Mouse (Mus musculus) spleen, postnatal 4 days (tissue): ENCODE results near the gene Grip1.

ENCODE experiments used
- DNase-seq, 2 experiments: peaks; one replicate each; pipeline ENCODE4 v3.0.0; 2022; ENCODE audit warnings: low spot score in 2 of 2

Gene Grip1

DNA sequence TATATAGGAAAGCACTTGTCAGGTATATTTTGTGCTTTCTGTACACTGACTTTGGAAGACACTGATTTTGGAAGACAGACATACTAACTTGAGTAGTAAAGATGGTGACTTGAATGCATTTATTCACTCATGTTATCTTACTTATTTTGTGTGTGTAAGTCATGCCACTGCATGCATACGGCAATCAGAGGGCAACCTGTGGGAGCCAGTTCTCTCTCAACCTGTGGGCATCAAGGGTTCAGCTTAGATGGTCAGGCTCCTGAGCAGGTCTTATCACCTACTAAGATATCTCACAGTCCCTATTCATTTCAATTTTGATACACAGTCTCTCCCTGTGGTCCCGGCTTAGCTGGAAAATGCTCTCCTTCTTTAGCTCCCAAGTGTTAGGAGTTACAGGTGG, 5.4 kb downstream of the Grip1 start:
- no peak for DNase-seq

DNA sequence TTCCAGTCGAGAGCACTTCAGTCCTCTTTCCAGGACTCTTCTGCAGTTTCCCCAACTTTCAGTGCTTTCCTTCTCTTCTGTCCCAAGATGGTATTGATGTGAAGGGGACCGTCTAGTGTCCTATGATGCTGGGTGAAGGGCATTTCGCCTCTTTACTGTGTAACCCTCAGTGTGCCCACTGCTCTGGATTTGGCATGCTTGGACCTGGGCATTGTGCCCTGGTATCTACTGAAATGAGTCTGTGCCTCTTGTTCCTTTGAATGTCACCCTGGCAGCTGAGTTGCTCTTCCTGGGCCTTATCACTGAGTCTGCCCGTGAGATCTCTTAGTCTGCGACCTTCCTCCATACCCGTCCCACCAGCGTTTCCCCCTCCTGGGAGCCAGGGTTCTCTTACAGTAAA, 9.7 kb downstream of the Grip1 start:
- DNase-seq: no peak

GRCm38 (mm10) chr10:119463793-119464192, 10.2 kb downstream of the Grip1 start:
- no peak for DNase-seq

DNA sequence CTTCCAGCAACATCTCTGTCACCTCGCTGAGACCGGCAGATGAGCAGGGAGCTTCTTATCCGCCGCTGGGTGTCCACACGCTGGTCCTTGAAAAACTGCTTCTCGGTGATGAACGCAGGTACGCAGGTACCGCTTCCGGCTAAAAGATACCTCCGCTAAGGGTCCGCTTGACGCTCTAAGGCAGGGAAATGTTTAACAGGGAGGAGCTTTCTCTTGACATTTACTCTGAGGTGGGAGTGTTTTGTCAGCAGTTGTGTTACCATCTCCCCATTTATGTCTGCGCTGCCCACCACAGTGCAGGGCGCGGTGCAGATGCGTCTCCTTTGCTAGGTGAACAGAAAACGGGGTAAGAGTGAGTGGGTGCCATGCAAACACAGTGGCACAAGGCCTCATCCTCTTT, 14.3 kb downstream of the Grip1 start:
- no peak for DNase-seq

DNA sequence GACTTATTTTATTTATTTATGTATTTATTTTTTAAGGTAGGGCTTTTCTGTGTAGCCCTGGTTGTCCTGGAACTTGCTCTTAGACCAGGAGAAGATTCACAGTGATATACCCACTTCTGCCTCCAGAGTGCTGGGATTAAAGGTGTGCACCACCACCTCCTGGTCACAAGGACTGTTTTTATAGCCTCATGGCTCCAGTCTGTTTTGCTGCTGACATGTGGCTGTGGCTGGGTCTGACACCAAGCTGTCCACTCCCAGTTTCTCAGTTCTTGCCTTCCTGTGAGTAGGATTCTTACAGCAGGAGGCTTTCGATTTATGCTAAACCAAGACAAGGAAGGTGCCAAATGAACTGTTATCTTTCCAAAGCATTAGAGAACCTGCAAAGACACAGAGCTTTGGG, 16.5 kb downstream of the Grip1 start:
- DNase-seq: no peak

DNA sequence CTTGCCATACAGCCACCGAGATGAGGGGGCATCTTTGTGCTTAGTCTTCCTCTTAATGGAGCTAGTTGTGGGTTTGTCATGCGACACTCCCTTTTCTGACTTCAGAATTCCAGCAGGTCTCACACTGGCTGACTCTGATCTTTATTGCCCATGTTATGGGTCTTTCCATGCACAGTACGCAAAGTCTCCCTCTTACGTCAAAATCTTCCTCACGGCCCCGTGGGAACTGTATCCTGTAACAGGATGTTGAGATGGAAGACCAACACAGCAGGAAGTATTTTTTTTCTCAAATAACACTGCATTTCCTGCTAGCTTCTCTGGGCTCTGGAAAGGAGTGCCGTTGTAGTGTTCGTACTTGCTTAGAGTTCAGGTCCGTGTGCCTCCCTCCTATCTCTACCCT, 21.5 kb downstream of the Grip1 start:
- DNase-seq: no peak

DNA sequence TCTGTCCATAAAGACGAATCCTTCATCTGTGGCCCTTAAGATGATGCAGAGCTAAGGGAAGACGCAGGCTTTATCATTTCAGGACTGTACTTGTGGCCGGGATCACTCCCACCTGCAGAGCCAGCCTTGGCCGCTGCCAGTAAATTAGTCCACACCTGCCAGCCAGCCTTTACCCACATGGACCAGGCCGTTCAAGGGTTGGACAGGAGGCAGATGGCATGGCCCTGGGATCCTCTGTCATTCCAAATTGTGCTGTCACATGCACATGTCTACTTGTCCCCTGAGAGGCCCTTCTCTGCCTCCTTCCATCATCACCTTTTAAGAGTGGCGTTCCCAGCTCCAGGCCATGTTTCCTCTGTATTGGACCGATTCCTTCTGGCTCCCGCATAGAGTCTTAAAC, 24.0 kb downstream of the Grip1 start:
- DNase-seq: no peak

DNA sequence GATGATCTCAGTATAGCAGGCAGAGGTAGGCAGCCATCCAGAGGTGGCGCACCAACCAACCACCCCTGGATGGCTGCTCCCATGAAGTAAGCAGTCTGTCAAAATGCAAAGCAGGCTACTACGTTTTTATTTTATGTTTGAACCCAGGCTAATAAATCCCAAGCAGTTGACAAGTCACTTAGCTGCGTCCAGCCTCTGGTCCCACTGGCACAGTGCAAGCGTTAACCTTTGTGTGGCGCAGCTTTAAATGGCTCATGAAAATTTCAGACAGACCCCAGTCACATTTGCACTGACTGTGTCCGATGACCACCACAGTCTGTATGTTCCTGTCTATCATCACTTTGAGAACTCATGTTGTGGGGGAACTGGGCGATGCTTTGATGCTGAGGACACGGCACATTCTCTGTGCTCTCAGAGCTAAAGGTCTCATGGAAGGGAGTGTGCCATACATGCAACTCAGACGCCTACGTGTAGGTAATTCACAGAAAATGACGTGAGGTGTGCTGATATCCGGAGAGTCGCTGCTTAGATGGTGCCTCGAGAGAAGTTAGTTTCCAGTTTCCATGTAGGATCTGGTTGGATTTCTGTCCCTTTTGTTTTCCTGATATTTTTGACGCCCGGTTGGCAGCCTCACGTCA, 29.6 kb downstream of the Grip1 start:
- no peak for DNase-seq

GRCm38 (mm10) chr10:119483766-119484165, 30.1 kb downstream of the Grip1 start:
- no peak for DNase-seq

- no peak for DNase-seq
Observed at GRCm38 (mm10) chr10:119486936-119487335, 33.3 kb downstream of the Grip1 start.

- no peak for DNase-seq
Observed at GRCm38 (mm10) chr10:119490831-119491230, 37.2 kb downstream of the Grip1 start.

DNA sequence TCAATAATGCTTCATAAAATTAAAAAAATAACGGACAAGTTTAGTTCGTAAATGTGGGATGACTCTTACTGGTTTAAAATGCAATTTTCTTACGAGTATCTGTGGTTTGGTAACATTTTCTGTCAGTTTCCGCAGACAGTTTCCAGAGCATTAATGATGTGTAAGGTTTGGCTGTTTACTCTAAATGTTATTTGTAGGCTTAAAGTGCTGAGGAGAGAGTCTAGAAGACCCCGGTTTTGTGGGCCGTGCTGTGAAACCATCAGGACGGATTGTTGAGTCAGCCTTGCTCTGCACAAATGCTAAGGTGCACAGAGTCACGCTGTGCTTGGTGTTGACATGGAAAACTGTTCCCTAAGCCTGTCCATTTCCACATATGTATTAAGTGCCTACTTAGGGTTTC, 41.7 kb downstream of the Grip1 start:
- no peak for DNase-seq

- no peak for DNase-seq
Observed at GRCm38 (mm10) chr10:119496221-119496620, 42.6 kb downstream of the Grip1 start.

GRCm38 (mm10) chr10:119521686-119522085, 68.1 kb downstream of the Grip1 start:
- no peak for DNase-seq

GRCm38 (mm10) chr10:119525730-119526129, 72.1 kb downstream of the Grip1 start:
- no peak for DNase-seq

DNA sequence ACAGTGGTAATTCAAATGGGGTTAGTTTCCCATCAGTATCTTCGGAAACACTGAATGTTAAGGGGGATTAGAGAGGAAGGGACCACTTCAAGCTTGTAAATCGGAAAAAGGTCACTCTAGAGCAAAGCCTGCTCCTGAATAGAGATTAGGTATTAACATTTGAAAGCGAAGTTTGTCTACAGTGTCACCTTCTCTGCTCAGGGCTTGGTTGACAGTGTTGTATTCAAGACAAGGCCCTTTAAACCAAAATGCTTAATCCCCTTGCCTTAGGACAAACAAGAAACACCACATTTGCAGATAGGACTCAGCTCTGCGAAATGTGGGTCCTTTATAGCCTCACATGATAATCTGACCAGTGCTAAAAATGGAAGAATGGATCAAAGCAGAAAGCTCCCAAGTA, 81.2 kb downstream of the Grip1 start:
- no peak for DNase-seq

- DNase-seq: no peak
Observed at GRCm38 (mm10) chr10:119541655-119542054, 88.0 kb downstream of the Grip1 start.

- no peak for DNase-seq
Observed at GRCm38 (mm10) chr10:119543771-119544170, 90.1 kb downstream of the Grip1 start.

DNA sequence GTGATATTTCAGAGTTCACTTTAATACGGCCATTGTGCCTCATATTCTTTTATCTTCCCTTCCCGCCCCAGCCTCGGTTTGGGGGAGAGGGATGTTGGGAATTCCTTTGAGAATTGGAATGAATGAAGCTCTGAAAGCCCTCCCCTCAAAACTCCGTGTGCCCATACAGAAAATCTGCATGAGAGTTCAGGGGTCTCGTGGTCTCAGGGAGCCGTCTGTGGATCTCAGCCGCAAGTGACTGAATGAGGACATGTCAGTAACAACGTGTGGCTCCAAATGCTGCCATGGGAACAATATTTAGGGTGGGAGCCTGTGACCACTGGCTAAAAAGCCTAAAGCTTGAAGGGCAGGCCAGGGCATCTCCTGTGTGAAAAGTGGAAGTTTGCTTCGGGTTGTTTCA, 91.1 kb downstream of the Grip1 start:
- no peak for DNase-seq

DNA sequence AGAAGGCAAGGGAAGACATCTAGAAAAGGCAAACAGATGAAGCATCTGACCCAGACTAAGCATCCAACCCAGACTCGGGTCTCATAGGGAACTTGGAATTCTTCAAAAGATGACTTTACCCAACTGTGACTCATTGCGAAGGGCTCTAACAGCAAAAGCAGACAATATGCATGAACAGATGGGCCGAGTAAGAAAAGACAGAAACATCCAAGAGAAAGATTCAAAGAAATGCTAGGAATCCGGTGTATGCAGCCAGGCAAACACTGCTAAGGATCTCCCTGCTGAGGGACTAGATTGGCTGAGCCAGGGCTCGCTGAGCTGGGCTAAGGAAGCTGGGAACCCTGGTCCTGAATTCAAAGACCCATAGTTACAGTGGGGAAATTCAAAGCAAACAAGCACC, 94.2 kb downstream of the Grip1 start:
- DNase-seq: no peak

- no peak for DNase-seq
Observed at GRCm38 (mm10) chr10:119548774-119549173, 95.1 kb downstream of the Grip1 start.

- no peak for DNase-seq
Observed at GRCm38 (mm10) chr10:119550630-119551029, 97.0 kb downstream of the Grip1 start.

- DNase-seq: no peak
Observed at GRCm38 (mm10) chr10:119556346-119556745, 102.7 kb downstream of the Grip1 start.

GRCm38 (mm10) chr10:119558432-119558831, 104.8 kb downstream of the Grip1 start:
- no peak for DNase-seq
